Mouse (Mus musculus) ES-E14 (cell line): Measurements from ENCODE around the gene Jup.

Source experiments
- CHD2 ChIP-seq: IDR thresholded peaks from 2 replicates; pipeline ENCODE4 v1.6.1; 2014; ENCODE audit warnings: mild to moderate bottlenecking, low read depth, low read length, inconsistent platforms
- HCFC1 ChIP-seq: IDR thresholded peaks from 2 replicates; pipeline ENCODE4 v1.6.1; 2012; ENCODE audit warnings: low read length, inconsistent platforms, borderline replicate concordance; ENCODE audit not compliant: insufficient read depth

DNA sequence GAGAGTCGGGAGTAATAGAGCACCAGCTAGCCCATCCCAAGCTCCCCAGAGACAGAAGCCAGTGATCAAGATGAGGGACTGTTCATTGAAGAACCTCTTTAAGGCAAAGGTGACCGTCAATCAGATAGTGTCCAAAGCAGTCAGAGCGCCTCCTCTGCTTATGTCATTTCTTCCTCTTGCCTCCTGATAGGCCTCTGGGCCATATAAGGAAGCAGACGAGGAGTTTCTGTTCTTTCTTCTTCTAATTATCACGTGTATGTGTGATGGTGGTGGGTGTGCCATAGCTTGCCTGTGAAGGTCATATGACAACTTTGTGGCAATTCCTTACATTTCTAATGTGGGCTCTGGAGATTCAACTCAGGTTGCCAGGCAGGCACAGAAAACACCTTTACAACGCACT lies 3.3 kb upstream of the Jup start:
- TF ChIP-seq HCFC1: no peak
- no peak for TF ChIP-seq CHD2
